Mouse (Mus musculus) layer of hippocampus, postnatal 10 days (tissue): ENCODE results near the gene Rab7b. TPM values are rescaled to one million over a fixed set of nuclear protein-coding genes. Genes with fewer than 3 reads are reported as not detected.

Experiments used
- DNase-seq, 2 experiments: peaks; one replicate each; pipeline ENCODE4 v3.0.0; 2021; ENCODE audit warnings: low spot score in 2 of 2
- total RNA-seq, 2 experiments: library from RNA; stranded (reverse); gene quantifications; 2 replicates each; pipeline ENCODE4 v1.2.3; 2021

Rab7b gene
- total RNA-seq, 2 experiments from 2014 or later, result 1.7 to 2.8 TPM

DNA sequence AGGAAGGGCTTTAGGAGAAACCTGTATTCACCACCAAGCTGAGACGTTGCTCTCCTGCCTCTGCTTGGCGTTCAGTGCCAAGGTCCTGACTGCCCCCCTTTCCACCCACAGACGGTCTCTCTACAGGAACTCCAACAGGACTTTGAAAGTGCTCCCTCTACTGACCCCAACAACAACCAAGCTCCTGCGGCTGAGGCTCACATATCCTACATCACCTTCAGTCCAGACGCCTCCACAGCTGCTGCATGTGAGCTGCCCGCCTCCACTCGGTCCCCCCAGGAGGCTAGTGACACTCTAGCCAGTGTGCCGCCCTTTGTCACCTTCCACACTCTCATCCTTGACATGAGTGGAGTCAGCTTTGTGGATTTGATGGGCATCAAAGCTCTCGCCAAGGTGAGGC, 75.2 kb downstream of the Rab7b start:
- DNase-seq, result no peak

DNA sequence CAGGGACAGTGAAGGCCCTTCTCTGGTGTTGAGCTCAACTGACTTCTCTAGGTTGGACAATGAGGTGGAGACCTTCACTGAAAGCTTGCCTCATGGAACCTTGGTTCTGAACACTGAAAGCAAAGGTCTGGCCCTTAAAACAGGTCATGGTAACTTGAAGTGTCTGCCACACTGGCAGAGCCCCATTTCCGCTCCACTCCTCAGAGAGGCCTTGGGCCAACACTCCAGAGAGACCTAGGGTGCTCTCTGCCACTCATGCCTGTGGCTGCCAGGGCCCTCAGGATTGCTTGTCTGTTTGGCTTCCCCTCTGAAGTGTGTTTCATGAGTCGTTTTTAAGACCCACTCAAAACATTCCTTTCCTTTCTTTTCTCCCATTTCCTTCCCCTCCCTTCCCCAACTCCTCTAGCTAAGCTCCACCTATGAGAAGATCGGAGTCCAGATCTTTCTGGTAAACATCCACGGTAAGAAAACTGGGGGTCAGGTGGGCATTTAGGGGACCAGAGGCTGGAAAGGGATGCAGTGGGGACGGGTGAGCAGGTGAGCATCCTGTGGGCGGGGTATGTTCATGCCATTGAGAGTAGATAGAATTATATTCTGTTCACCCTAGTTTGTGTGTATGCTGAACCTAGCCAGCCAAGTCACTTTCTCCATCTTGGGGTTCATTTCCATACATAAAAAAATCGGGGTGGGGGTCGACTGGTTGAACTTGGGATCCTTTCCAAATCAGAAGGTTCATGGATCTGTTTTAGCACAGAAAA, 76.3 kb downstream of the Rab7b start:
- DNase-seq, result no peak

Other genes starting within 250 kb of the Rab7b start
- gene Srgap2, start 161.3 kb upstream of the Rab7b start, total RNA-seq, result 100 to 1,000 TPM; 125 to 129 TPM
- 1 to 10 TPM; 1.5 to 1.7 TPM for gene Fam72a, start 160.8 kb upstream of the Rab7b start, total RNA-seq
- under 1 TPM; 0.23 to 0.36 TPM for gene Avpr1b, start 89.5 kb upstream of the Rab7b start, total RNA-seq
- under 1 TPM in 1 of 2 experiments, not detected in 1; 0.39 TPM for gene Ctse, start 50.4 kb upstream of the Rab7b start, total RNA-seq
- under 1 TPM; 0.34 to 0.47 TPM for gene Slc26a9, start 55.3 kb downstream of the Rab7b start, total RNA-seq
- 1 to 10 TPM in 1 of 2 experiments, under 1 TPM in 1; 0.75 to 1.8 TPM for gene Pm20d1, start 108.7 kb downstream of the Rab7b start, total RNA-seq
- 10 to 100 TPM; 53.0 to 59.9 TPM for gene Slc41a1, start 138.8 kb downstream of the Rab7b start, total RNA-seq
- 1 to 10 TPM; 6.8 to 8.2 TPM for gene Rab29, start 178.5 kb downstream of the Rab7b start, total RNA-seq
- 100 to 1,000 TPM; 175 to 190 TPM for gene Nucks1, start 221.8 kb downstream of the Rab7b start, total RNA-seq